Mouse (Mus musculus) small intestine, adult 2 months (tissue): Measurements from ENCODE around the gene Zfp53.

Experiments used
- CTCF ChIP-seq: fragments of 200-500 bp; IDR thresholded peaks from 2 replicates; pipeline ENCODE4 v1.5.1; 2012; ENCODE audit warnings: low read depth, mild to moderate bottlenecking, control low read depth, inconsistent platforms, low read length, moderate library complexity, mixed read lengths; ENCODE audit not compliant: insufficient replicate concordance, insufficient read length; ENCODE audit errors: extremely low read depth
- POLR2A ChIP-seq: fragments of 200-500 bp; IDR thresholded peaks from 2 replicates; pipeline ENCODE4 v1.6.1; 2012; ENCODE audit warnings: low read depth, mild to moderate bottlenecking, control low read depth, inconsistent platforms, low read length, moderate library complexity

- no peak for TF ChIP-seq CTCF
- TF ChIP-seq POLR2A: no peak
Measured at GRCm38 (mm10) chr17:21472653-21473307, 16.0 kb upstream of the Zfp53 start.
